Mouse (Mus musculus): ENCODE measurements around the gene Sfxn5. TPM values are rescaled to one million over a fixed set of nuclear protein-coding genes. Genes with fewer than 3 reads are reported as not detected.

The Sfxn5 gene
- total and polyA plus RNA-seq, 2 experiments from 2014 or later = 108 to 151 TPM

DNA sequence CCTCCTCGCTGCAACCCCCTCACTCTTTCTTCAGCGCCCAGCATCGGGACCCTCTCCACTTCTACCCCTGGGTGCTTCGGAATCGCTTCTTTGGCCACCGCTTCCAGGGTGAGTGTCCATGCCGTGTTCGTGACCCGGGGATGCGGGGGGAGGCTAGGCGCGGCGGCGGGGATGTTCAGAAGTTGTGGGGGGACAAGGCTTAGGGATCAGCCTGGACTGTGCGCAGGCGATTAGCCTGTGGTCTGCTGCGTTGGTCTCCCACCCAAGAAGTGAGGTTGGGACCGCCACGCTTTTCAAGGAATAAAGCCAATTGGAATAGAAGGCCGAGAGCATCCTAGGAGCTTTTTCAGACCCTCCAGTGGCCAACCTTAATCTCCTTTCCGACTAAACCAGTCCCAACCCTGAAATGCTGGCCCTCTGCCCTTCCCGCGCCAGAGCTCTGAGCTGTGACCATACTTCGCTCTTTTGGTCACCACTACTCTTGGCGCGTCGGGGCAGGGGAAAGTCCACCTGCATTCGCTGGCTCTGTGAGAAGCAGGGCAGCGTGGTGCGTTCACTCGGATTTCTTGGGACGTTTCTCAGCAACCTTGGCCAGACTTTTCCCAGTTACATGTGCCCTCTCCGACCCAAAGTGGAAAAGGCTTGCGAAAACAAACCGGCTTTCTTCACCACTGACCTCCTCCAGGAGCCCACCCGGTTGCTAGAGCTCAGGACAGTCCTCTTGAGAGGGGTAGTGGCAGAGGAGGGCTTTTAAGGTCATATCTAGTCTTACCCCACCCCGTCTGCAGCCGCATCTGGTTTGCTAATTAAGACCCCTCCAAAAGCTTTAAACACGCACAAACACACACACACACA, 144.7 kb downstream of the Sfxn5 start:
- no peak for DNase-seq (ENCODE audit: low spot score)
- H3K4me1 ChIP-seq (ENCODE audit: insufficient read depth, low read length) = peaks cover 11% of the 10 kb centered on the region
- H3K9ac ChIP-seq (replicated peaks; ENCODE audit: low read length) = no peak overlapping the region
- H3K9me3 ChIP-seq (ENCODE audit: low read length) = no peaks in the 10 kb centered on the region
- no peaks in the 10 kb centered on the region for H3K36me3 ChIP-seq (ENCODE audit: insufficient read depth, low read length)
- H3K27me3 ChIP-seq (ENCODE audit: insufficient read depth, low read length) = peaks cover 61% of the 10 kb centered on the region
- WGBS = 2% methylated on average over 39 of the region's 39 CpGs
- no peak for TF ChIP-seq CTCF (IDR thresholded peaks at IDR 0.05; ENCODE audit: low read depth)
- peak overlapping the region; percentile 37 for H3K4me3 ChIP-seq (ENCODE audit: low read length)
- ATAC-seq = no peak
- no peak overlapping the region for H3K27ac ChIP-seq
- H3K4me2 ChIP-seq (ENCODE audit: low read depth, low read length) = peak overlapping the region; percentile 54

DNA sequence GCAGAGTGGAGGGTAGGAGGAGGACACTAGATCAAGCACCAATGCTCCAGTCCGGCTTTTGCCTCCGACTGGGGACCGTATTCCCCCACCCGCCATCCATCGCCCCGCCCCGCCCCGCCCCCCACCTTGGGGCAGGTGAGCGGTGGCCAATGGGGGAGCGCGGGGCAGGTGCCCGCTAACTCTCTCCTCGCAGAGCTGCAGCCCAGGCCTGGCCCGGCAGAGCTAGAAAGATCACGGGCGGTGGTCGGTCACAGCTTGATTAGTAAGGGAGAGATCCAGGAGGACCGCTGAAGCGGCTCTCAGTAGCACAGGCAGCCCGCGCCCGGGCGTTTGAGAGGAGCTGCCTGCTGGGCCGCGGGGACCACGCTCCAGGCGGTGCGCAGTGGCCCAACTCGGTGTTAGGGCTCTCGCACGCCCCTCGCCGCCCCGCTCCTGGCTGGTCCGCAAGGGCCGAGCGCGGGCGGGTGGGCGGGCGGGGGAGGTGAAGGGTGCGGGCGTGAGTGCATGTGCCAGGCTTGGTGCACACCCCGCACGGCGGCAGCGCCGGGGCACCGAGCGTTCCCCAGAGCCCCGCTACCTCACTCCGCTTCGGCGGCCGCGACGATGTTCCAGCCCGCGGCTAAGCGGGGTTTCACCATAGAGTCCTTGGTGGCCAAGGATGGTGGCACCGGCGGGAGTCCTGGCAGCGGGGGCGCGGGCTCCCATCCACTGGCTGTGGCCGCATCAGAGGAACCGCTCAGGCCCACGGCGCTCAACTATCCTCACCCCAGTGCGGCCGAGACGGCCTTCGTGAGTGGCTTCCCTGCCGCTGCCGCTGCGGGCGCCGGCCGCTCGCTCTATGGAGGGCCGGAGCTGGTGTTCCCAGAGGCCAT, 145.6 kb downstream of the Sfxn5 start, which contains the start of gene Emx1:
TSS of gene Emx1 (plus strand) at position 99 of the 872 bp plus-strand sequence.
- ATAC-seq = peak; percentile 51

DNA sequence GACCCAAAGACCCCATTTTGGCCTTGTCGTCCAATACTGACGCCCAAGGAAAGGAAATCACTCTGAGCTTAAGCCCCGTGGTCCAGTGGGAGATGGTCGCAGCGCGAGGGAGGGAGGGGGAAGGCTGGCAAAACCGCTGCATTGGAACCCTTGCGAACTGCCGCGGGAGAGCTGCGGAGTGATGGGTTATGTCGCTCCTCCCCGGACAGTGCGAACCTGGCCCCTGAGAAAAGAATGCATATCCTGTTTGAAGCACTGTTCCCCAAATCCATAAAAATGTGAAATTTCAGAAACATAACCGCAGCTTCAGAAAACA, 146.5 kb downstream of the Sfxn5 start:
- Histone ChIP-seq H3K9me3 (ENCODE audit: low read length) (no peaks in the 10 kb centered on the region), H3K4me1 (ENCODE audit: insufficient read depth, low read length) (peaks cover 11% of the 10 kb centered on the region), H3K27ac (no peak overlapping the region), H3K4me3 (ENCODE audit: low read length) (0 out of 2 replicates have a peak overlapping the region, but pooled peaks have one; percentile 37), H3K9ac (replicated peaks; ENCODE audit: low read length) (no peak overlapping the region), H3K27me3 (ENCODE audit: insufficient read depth, low read length) (peaks cover 44% of the 10 kb centered on the region), H3K36me3 (ENCODE audit: insufficient read depth, low read length) (no peaks in the 10 kb centered on the region), H3K4me2 (ENCODE audit: low read depth, low read length) (peak overlapping the region; percentile 54; the same call in 1 of the 2 replicates)
- no peak for ATAC-seq
- WGBS = 2% methylated on average over 15 of the region's 15 CpGs
- no peak for DNase-seq (ENCODE audit: low spot score)
- TF ChIP-seq CTCF (IDR thresholded peaks at IDR 0.05; ENCODE audit: low read depth) = no peak

More for the DNA sequence above, 145.6 kb downstream of the Sfxn5 start, which contains the start of gene Emx1:
- no peak for DNase-seq (ENCODE audit: low spot score)
- H3K4me1 ChIP-seq (ENCODE audit: insufficient read depth, low read length) = peaks cover 11% of the 10 kb centered on the region
- peaks cover 52% of the 10 kb centered on the region for H3K27me3 ChIP-seq (ENCODE audit: insufficient read depth, low read length)
- no peak within 1 kb of the TSS for H3K27ac ChIP-seq
- no peaks in the 10 kb centered on the region for H3K36me3 ChIP-seq (ENCODE audit: insufficient read depth, low read length)
- H3K9ac ChIP-seq (replicated peaks; ENCODE audit: low read length) = no peak within 1 kb of the TSS; the same call in 1 of the 2 replicates
- under 1% methylated on average over 73 of the region's 81 CpGs for WGBS
- peak within 1 kb of the TSS; percentile 37 for H3K4me3 ChIP-seq (ENCODE audit: low read length)
- no peaks in the 10 kb centered on the region for H3K9me3 ChIP-seq (ENCODE audit: low read length)
- H3K4me2 ChIP-seq (ENCODE audit: low read depth, low read length) = peak within 1 kb of the TSS; percentile 54
- no peak for TF ChIP-seq CTCF (IDR thresholded peaks at IDR 0.05; ENCODE audit: low read depth)

DNA sequence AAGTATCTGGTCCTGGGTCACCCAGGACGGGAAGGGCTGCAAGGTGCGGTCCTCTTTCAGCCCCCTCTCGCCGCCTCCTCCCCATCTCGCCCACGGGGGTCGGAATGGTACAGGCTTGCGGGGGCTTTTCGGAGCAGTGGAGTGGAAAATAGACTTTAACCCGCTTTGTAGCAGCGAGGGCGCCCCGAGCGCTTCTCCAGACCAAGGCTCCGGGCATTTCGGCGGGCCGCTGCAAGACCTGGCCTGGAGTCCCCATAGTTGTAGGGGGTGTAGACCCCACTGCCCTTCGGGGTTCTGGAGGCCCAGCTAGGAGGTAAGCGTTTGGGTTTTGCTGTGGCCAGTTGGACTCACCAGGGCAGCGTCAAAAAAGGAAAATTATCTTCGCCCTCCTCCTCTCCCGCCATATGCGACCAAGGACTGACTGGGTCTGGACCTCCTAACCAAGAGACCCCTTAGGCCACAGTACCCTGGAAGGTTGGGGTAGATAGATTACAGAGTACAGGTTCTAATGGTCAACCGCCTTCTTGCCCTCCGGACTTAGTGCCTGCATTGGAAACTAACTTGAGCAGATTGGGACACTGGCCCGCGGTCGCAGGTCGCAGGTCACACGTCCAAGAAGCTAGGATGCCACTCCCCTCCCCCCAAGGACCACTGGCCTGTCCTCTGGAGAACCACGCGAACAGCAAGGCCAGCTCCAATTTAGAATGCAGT, 147.0 kb downstream of the Sfxn5 start:
- Histone ChIP-seq H3K27ac (no peak overlapping the region), H3K27me3 (ENCODE audit: insufficient read depth, low read length) (peaks cover 39% of the 10 kb centered on the region), H3K4me2 (ENCODE audit: low read depth, low read length) (no peak overlapping the region), H3K9me3 (ENCODE audit: low read length) (no peaks in the 10 kb centered on the region), H3K4me1 (ENCODE audit: insufficient read depth, low read length) (peaks cover 11% of the 10 kb centered on the region), H3K4me3 (ENCODE audit: low read length) (no peak overlapping the region), H3K36me3 (ENCODE audit: insufficient read depth, low read length) (no peaks in the 10 kb centered on the region), H3K9ac (replicated peaks; ENCODE audit: low read length) (no peak overlapping the region)
- no peak for TF ChIP-seq CTCF (IDR thresholded peaks at IDR 0.05; ENCODE audit: low read depth)
- WGBS = 2% methylated on average over 33 of the region's 33 CpGs
- DNase-seq (ENCODE audit: low spot score) = no peak
- no peak for ATAC-seq

DNA sequence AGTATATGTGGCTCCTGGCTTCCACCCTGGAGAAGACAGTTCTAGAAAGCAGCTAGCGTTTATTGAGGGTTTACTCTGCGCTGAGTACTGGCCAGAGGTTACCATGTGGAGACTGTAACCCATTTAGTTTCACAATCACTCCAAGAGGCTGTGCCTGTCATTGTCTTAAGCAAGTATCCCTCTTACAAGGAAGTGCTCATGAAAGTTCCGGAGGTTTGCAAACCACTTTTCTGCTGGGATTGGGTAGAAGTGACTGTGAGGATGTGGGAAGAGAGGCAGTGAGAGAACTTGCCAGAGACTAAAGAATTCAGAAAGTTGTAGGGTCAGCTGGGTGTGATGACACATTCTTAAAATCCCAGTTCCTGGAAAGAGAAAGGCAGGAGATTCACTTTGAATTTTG, 149.3 kb downstream of the Sfxn5 start:
- H3K27ac ChIP-seq = no peak overlapping the region
- H3K4me2 ChIP-seq (ENCODE audit: low read depth, low read length) = no peak overlapping the region
- no peak for ATAC-seq
- peaks cover 30% of the 10 kb centered on the region for H3K27me3 ChIP-seq (ENCODE audit: insufficient read depth, low read length)
- no peak for DNase-seq (ENCODE audit: low spot score)
- no peaks in the 10 kb centered on the region for H3K9me3 ChIP-seq (ENCODE audit: low read length)
- no peak for TF ChIP-seq CTCF (IDR thresholded peaks at IDR 0.05; ENCODE audit: low read depth)
- H3K4me3 ChIP-seq (ENCODE audit: low read length) = no peak overlapping the region
- peaks cover 11% of the 10 kb centered on the region for H3K4me1 ChIP-seq (ENCODE audit: insufficient read depth, low read length)
- no peak overlapping the region for H3K9ac ChIP-seq (replicated peaks; ENCODE audit: low read length)
- no peaks in the 10 kb centered on the region for H3K36me3 ChIP-seq (ENCODE audit: insufficient read depth, low read length)
- 71% methylated on average over 3 of the region's 3 CpGs for WGBS

DNA sequence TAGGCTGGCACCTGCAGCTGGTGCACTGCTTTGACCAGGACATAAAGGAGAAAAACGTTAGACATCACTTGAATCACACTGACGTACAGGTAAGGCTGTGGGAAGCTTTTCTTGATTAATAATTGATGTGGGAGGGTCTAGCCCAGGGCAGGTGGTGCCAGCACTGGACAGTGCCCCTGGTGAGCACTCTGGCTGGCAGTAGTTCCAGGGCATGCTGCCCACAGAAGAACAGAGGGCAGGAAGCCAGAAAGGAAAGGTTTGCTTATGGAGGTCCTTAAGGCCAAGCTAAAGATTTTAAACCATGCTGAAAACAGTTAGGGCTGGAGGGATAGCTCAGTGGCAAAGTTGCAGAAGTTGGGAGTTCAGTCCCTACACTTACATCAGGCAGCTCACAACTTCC, 153.2 kb downstream of the Sfxn5 start:
- Histone ChIP-seq H3K27me3 (ENCODE audit: insufficient read depth, low read length) (peaks cover 7% of the 10 kb centered on the region; the same call in 1 of the 2 replicates), H3K9me3 (ENCODE audit: low read length) (no peaks in the 10 kb centered on the region), H3K9ac (replicated peaks; ENCODE audit: low read length) (no peak overlapping the region), H3K27ac (no peak overlapping the region), H3K4me3 (ENCODE audit: low read length) (no peak overlapping the region), H3K36me3 (ENCODE audit: insufficient read depth, low read length) (no peaks in the 10 kb centered on the region), H3K4me1 (ENCODE audit: insufficient read depth, low read length) (no peaks in the 10 kb centered on the region), H3K4me2 (ENCODE audit: low read depth, low read length) (no peak overlapping the region)
- no peak for ATAC-seq
- DNase-seq (ENCODE audit: low spot score) = no peak
- TF ChIP-seq CTCF (IDR thresholded peaks at IDR 0.05; ENCODE audit: low read depth) = no peak
- WGBS = 61% methylated on average over 2 of the region's 2 CpGs

Data from hindbrain, postnatal 0 days (tissue).